Mouse (Mus musculus) monocyte, adult 59 days (primary cell): ENCODE data around the gene Fam45a. TPM values are rescaled to one million over a fixed set of nuclear protein-coding genes. Genes with fewer than 3 reads are reported as not detected.

Experiments
- total RNA-seq, 2 experiments: library from RNA; stranded (reverse); gene quantifications; one replicate each; pipeline ENCODE4 v1.2.4; 2023

Gene Fam45a
- 10 to 100 TPM; 34.6 to 43.2 TPM for total RNA-seq

DNA sequence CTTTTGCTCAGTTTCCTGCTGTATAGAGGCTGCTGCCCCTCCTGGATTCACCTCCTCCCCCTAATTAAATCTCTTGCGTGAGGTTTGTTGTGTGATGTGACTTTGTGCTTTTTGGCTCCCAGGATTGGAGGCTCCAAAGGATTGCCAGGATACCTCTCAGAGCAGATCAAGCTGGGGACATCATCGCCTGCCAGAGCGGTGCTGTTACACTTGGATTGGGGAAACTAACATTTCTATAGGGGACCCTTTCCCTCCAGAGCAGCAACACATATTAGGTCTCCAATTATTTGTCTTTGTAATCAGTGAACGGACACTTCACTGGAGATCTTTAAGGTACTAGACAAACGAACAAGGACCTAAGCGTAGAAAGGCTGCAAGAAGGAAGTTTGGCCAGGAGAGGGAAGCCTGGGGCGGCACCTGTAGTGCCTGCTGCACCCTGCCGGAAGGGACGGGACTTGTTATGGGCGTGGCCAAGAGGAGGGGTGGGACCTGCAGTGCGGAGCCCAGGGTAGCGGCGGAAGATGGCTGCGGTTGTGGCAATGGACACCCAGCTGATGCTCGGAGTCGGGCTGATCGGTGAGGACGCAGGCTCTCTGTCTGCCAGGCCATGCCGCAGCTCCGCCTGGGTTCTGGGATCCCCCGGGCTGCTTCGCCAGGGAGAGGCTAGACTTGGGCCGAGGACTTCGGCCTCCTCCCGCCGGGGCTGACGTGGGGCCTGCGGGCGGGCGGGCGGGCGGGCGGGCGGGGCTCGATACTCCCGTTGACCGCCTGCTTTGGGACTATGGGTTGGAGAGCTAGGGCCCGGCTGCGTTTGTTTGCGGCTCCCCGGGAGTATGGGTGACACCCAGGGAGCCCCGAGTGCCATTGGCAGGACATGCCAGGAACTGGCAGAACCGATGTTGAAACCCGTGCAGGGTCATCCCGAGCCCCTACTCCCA is at the start of gene Fam45a:
Gene Fam45a, plus strand, starts transcription at position 488 of the 938 bp plus-strand sequence.

DNA sequence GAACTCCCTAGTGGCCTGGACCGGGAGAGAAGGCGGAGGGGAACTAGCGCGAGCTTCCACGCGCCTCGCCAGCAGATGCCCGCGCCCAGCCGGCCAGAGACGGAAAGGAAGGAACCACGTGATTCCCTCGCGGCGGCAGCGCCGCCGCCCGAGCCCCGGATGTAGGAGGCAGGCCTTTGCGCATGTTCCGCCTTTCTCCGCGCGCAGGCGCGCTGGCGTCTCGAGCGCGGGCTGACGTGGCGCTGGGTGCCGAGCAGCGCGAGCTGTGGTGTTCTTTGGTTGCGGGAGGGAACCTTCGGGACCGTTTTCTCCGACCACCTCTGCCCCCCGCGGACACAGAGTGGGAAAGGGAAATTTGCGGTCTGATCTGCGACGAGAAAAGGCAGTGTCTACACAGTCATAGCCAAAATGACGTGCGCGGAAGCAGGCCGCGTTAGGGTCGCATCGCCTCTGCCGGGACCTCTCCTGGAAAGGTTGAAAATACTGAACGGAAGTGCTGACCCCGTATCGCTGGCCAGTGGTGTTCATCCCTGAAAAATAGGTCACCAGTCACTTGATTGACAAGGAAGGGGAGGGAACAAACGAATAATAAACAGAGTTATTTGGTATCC is 20.7 kb upstream of the Fam45a start, which contains the start of gene Eif3a:
Gene Eif3a, minus strand, starts transcription at position 108 of the 611 bp plus-strand sequence.

DNA sequence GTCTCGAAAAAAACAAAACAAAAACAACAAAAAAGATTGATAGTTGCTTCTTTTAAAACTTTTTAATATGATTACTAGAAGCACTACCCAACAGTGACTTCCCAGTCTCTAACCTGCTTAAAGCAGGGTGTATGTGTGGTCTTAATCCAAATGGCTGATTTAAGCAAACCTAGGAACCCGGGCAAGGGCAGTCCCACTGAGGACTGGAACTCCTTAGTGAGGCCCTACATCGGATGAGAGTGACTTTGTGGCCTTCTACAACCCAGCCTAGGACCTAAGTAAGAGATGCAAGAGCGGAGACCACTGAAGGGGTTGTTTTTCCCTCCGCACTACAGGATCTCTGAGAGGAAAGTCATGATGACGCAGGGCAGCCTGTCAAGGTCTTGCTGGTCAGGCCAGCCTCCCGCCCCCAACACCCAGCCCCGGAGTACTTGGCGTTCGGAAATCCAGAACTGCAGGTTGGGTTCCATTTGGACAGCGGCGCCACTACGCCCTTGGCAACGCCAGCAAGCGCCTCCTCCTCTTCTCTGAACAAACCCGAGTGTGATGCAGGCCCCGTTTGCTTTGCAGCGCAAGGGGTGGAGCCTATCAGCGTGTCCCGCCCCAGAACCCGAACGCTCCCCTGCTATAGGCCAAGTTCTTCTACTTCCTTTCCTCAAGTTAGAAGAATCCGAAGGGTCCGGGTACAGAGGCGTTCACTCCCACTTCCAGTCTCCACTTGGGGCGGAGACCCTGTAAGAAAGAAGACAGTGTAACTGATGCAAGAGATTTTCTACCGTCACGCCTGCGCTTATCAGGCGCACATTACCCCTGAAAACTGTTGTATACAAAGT is 49.7 kb downstream of the Fam45a start, which contains the start of gene Sfxn4:
Gene Sfxn4, minus strand, starts transcription at position 612 of the 833 bp plus-strand sequence.

DNA sequence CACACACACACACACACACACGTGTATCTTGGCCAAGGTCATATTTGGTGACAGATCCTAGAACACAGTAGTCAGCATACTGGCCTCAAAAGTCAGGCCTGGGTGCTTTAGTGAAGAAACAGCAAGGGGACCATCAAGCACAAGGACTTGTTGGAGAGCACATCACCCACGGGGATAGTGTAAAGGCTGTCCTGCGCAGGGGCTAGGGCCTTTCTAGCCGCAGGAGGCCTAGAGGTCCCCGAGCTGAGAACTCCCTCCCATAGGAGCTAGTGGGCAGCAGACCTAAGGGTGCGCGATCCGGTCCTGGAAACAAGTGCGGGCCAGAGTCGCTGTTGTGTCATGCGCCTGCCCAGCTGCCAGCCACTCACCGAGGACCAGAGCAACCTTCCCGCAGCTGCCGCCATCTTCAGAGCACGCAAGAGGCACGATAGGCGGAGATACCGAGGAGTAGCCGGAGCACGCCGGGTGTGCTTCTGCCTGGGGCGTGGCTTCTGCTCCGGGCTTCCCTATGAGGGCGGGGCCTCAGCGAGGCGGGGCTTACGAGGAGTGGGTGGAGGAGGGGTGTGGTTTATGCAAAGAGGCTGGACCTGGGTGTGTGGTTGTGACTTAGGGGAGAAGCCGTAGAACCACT is 62.8 kb downstream of the Fam45a start, which contains the start of gene Prdx3:
Gene Prdx3, minus strand, starts transcription at position 493 of the 631 bp plus-strand sequence.

Other genes with a start within 250 kb of the Fam45a start
- gene Cacul1, start 230.6 kb upstream of the Fam45a start, total RNA-seq, result 10 to 100 TPM; 48.3 to 49.3 TPM
- under 1 TPM; 0.39 to 0.46 TPM for gene Nanos1, start 55.6 kb upstream of the Fam45a start, total RNA-seq
- gene Eif3a, start 20.9 kb upstream of the Fam45a start, total RNA-seq, result 100 to 1,000 TPM; 178 to 212 TPM
- under 1 TPM; 0.67 to 0.92 TPM for gene Sfxn4, start 49.9 kb downstream of the Fam45a start, total RNA-seq
- gene Prdx3, start 63.0 kb downstream of the Fam45a start, total RNA-seq, result 10 to 100 TPM; 46.3 to 50.9 TPM
- 100 to 1,000 TPM; 105 to 115 TPM for gene Grk5, start 78.2 kb downstream of the Fam45a start, total RNA-seq